Mouse (Mus musculus) hindbrain, postnatal 0 days (tissue): ENCODE results near the gene Acsl1. TPM values are rescaled to one million over a fixed set of nuclear protein-coding genes. Genes with fewer than 3 reads are reported as not detected.
A peak's percentile ranks its signal among the peaks of the same experiment; 100 is the strongest.

Experiments used
- ATAC-seq: fragments of 200-750 bp; cut with Nextera tagmentation; 2 replicates; pipeline ENCODE4 v1.8.0; 2017; ENCODE audit warnings: mild to moderate bottlenecking, moderate TSS enrichment, moderate library complexity
- DNase-seq: peaks from one replicate; pipeline ENCODE4 v3.0.0-alpha.2; 2015; ENCODE audit warnings: low spot score
- H3K27ac ChIP-seq: fragments of 300-500 bp; sonication (generic); 2 replicates; pipeline ENCODE4 v1.5.1; 2014; ENCODE audit warnings: mild to moderate bottlenecking
- H3K27me3 ChIP-seq: fragments of 300-500 bp; sonication (generic); 2 replicates; pipeline ENCODE4 v1.6.1; 2014; ENCODE audit warnings: low read length, mixed read lengths; ENCODE audit not compliant: insufficient read depth
- H3K36me3 ChIP-seq: fragments of 300-500 bp; sonication (generic); 2 replicates; pipeline ENCODE4 v1.6.1; 2014; ENCODE audit warnings: low read length, mixed read lengths; ENCODE audit not compliant: insufficient read depth
- H3K4me1 ChIP-seq: fragments of 300-500 bp; sonication (generic); 2 replicates; pipeline ENCODE4 v1.6.1; 2014; ENCODE audit warnings: antibody characterized with exemption, low read length, mixed read lengths; ENCODE audit not compliant: insufficient read depth
- H3K4me2 ChIP-seq: fragments of 300-500 bp; sonication (generic); 2 replicates; pipeline ENCODE4 v1.6.1; 2014; ENCODE audit warnings: low read depth, mild to moderate bottlenecking, low read length, moderate library complexity, mixed read lengths
- H3K4me3 ChIP-seq: fragments of 300-500 bp; sonication (generic); 2 replicates; pipeline ENCODE4 v1.5.1; 2014; ENCODE audit warnings: low read length
- H3K9ac ChIP-seq: fragments of 300-500 bp; sonication (generic); replicated peaks from 2 replicates; pipeline ENCODE4 v1.6.1; 2014; ENCODE audit warnings: mild to moderate bottlenecking, low read length, moderate library complexity, mixed read lengths
- H3K9me3 ChIP-seq: fragments of 300-500 bp; sonication (generic); 2 replicates; pipeline ENCODE4 v1.6.1; 2016; ENCODE audit warnings: low read length, mixed read lengths
- CTCF ChIP-seq: IDR thresholded peaks from 2 replicates; pipeline ENCODE4 v1.5.1; 2016; ENCODE audit warnings: antibody characterized with exemption, control low read depth, low read depth
- WGBS: fragments of 180-500 bp; shearing (Covaris S2); extraction: QIAGEN DNeasy Blood & Tissue Kit; methylation state at CpG from one replicate; pipeline ENCODE4 v1.1.7; 2014; 5-methylcytosine and 5-hydroxymethylcytosine counted together
- polyA plus RNA-seq: library from polyadenylated mRNA; unstranded; fragments of >200 nt; fragmentation: Nextera tagmentation; extraction: Ambion mirVana; gene quantifications from 2 replicates; pipeline ENCODE4 v1.2.1, GENCODE M21; 2015
- total RNA-seq: library from RNA; depleted of rRNA; stranded (reverse); fragments of >200 nt; gene quantifications from 2 replicates; pipeline ENCODE4 v1.2.3, GENCODE M21; 2014; rRNA removed

Acsl1 gene
- 29.0 and 40.3 TPM in 2 replicates for total RNA-seq
- 25.6 and 26.7 TPM in 2 replicates for polyA plus RNA-seq

- peak; percentile 96 for ATAC-seq
- H3K4me2 ChIP-seq = peak within 1 kb of the TSS; percentile 83
- peak within 1 kb of the TSS; percentile 96 for H3K9ac ChIP-seq
- H3K9me3 ChIP-seq = no peaks in the 10 kb centered on the region
- H3K4me3 ChIP-seq = peak within 1 kb of the TSS; percentile 94
- H3K4me1 ChIP-seq = no peaks in the 10 kb centered on the region
- DNase-seq = peak; percentile 96
- WGBS = 2% methylated on average over 78 of the region's 106 CpGs
- H3K27me3 ChIP-seq = no peaks in the 10 kb centered on the region
- H3K36me3 ChIP-seq = no peaks in the 10 kb centered on the region
- no peak for TF ChIP-seq CTCF
- peak within 1 kb of the TSS; percentile 95 for H3K27ac ChIP-seq
Measured at GRCm38 (mm10) chr8:46470792-46471781, at the start of gene Acsl1. Gene Acsl1, plus strand, starts transcription at chr8:46471037.

DNA sequence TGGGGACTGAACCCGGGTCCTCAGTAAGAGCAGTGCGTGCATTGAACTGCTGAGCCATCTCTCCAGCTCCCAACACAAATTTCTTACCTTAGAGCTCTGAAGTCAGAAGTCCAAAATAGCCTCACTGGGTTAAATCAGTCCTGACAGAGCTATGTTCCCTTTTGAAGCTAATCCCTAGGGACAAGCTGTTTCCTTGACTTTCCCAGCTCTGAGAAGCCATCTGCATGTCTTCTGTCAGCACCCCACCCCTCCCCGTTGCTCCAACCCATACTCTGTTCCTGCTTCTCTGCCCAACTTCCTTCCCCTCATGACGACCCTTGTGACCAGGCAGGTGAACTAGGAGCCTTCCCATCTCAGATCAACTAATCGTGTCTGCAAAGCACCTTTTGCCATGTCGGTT is 49.3 kb upstream of the Acsl1 start:
- Histone ChIP-seq H3K9ac (no peak overlapping the region), H3K4me2 (no peak overlapping the region), H3K4me3 (no peak overlapping the region), H3K27ac (no peak overlapping the region), H3K27me3 (no peaks in the 10 kb centered on the region), H3K9me3 (no peaks in the 10 kb centered on the region), H3K4me1 (no peaks in the 10 kb centered on the region), H3K36me3 (no peaks in the 10 kb centered on the region)
- 80% methylated on average over 6 of the region's 6 CpGs for WGBS
- ATAC-seq (no peak), DNase-seq (no peak)
- no peak for TF ChIP-seq CTCF

DNA sequence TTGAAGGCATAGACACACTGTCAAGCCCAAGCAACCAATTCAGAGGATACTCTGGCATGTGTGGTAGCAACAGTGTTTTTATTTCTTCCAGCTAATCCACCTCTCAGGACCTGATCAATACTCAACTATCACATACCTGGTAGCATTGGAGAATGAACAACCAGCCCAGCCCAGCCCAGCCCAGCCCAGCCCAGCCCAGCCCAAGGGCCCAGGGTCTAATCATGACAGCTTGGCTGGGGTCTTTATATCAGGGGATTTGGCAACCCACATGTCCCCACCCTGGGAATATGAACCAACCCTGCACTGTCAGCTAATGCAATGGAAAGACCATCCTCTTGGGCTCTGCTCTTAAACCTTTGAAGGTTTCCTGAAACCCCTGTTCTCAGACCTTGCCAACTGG is 42.9 kb upstream of the Acsl1 start:
- Histone ChIP-seq H3K9me3 (no peaks in the 10 kb centered on the region), H3K4me2 (no peak overlapping the region), H3K4me3 (no peak overlapping the region), H3K27ac (no peak overlapping the region), H3K4me1 (no peaks in the 10 kb centered on the region), H3K27me3 (no peaks in the 10 kb centered on the region), H3K9ac (no peak overlapping the region), H3K36me3 (no peaks in the 10 kb centered on the region)
- DNase-seq (no peak), ATAC-seq (no peak)
- TF ChIP-seq CTCF = no peak

DNA sequence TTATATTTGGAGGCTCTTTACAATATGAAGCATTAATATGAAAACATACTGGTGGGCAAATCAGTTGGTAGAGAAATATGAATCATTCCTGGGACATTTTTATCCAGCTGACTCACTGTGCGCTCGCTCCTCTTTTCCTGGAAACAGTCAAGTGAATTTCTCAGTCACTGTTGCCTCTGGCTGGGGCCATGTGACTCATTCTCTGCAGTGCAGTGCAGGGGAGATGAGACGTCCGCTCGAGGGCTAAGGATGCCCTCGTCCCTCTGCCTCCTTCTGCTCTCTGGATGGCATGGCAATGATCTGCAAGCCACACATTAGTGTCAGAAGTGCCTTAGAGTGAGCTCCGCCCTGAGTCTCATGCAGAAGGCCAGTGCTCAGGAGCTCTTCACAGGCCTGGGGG is 41.0 kb upstream of the Acsl1 start:
- TF ChIP-seq CTCF = no peak
- H3K4me2 ChIP-seq = no peak overlapping the region
- WGBS = 70% methylated on average over 7 of the region's 7 CpGs
- H3K9me3 ChIP-seq = no peaks in the 10 kb centered on the region
- H3K4me1 ChIP-seq = no peaks in the 10 kb centered on the region
- no peaks in the 10 kb centered on the region for H3K36me3 ChIP-seq
- H3K27ac ChIP-seq = no peak overlapping the region
- DNase-seq (no peak), ATAC-seq (no peak)
- H3K27me3 ChIP-seq = no peaks in the 10 kb centered on the region
- H3K4me3 ChIP-seq = no peak overlapping the region
- no peak overlapping the region for H3K9ac ChIP-seq

DNA sequence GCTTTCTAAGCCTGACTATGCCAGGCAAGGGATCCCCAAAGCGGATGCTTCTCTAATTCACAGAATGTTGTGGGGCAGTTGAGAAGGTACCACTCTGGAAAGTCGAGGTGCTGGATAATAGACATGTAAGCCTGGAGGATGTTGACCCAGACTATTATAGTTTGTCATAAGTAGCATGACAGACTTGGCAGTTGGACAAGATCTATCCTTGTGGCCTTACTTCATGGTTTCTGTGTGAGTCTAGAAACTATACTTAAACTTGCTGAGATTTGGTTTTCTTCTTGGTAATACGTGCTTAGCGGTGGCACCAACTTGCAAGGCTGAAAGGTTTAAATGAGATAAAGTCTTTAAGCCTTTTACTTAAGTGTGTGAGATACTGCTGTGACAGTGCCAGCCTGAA is 38.9 kb upstream of the Acsl1 start:
- Histone ChIP-seq H3K27me3 (no peaks in the 10 kb centered on the region), H3K4me1 (no peaks in the 10 kb centered on the region), H3K4me3 (no peak overlapping the region), H3K27ac (no peak overlapping the region), H3K9ac (no peak overlapping the region), H3K4me2 (no peak overlapping the region), H3K9me3 (no peaks in the 10 kb centered on the region), H3K36me3 (no peaks in the 10 kb centered on the region)
- 87% methylated on average over 4 of the region's 4 CpGs for WGBS
- DNase-seq = no peak
- no peak for TF ChIP-seq CTCF
- no peak for ATAC-seq

GRCm38 (mm10) chr8:46432581-46432980 is 38.3 kb upstream of the Acsl1 start:
- Histone ChIP-seq H3K27me3 (no peaks in the 10 kb centered on the region), H3K36me3 (no peaks in the 10 kb centered on the region), H3K4me3 (no peak overlapping the region), H3K27ac (no peak overlapping the region), H3K4me1 (no peaks in the 10 kb centered on the region), H3K4me2 (no peak overlapping the region), H3K9me3 (no peaks in the 10 kb centered on the region), H3K9ac (no peak overlapping the region)
- TF ChIP-seq CTCF = no peak
- ATAC-seq = no peak
- WGBS = 93% methylated on average over 3 of the region's 3 CpGs
- DNase-seq = no peak

DNA sequence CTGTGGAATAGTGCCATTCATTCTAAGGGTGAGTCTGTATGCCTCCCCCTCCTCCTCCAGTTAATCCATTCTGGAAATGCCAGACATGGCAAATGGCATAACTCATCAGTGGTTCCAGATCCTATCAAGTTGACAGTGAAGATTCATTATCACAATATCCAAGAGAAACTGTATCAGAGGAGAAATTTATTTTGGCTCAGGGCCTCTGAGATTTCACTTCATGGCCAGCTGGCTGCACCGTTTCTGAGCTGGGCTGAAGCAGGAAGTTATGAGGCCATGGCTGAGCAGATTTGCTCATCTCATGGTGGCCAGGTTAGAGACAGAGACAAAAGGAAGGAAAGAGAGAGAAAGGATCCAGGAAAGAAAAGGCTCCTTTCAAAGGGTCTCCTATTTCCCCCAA is 37.2 kb upstream of the Acsl1 start:
- Histone ChIP-seq H3K4me1 (no peaks in the 10 kb centered on the region), H3K4me3 (no peak overlapping the region), H3K4me2 (no peak overlapping the region), H3K36me3 (no peaks in the 10 kb centered on the region), H3K27ac (no peak overlapping the region), H3K9me3 (no peaks in the 10 kb centered on the region), H3K27me3 (no peaks in the 10 kb centered on the region), H3K9ac (no peak overlapping the region)
- ATAC-seq = no peak
- no peak for DNase-seq
- 68% methylated on average over 1 of the region's 1 CpGs for whole genome bisulfite sequencing
- no peak for TF ChIP-seq CTCF
